Mouse (Mus musculus): ENCODE data around the gene Pdcd6ip. TPM values are rescaled to one million over a fixed set of nuclear protein-coding genes. Genes with fewer than 3 reads are reported as not detected.

The Pdcd6ip gene
- polyA plus RNA-seq, 1 experiment from 2014 or later = 41.9 TPM

Other genes starting within 250 kb of the Pdcd6ip start
- 122 and 123 TPM in 2 replicates for gene Clasp2, start 33.2 kb upstream of the Pdcd6ip start, polyA plus RNA-seq (2015; fragmentation: Nextera tagmentation; extraction: Ambion mirVana)
- gene Ubp1, start 222.7 kb upstream of the Pdcd6ip start, polyA plus RNA-seq (2015; fragmentation: Nextera tagmentation; extraction: Ambion mirVana) = 34.8 and 35.6 TPM in 2 replicates